8 mouse cellular contexts compared by ENCODE assay signal in the genomic region with DNA sequence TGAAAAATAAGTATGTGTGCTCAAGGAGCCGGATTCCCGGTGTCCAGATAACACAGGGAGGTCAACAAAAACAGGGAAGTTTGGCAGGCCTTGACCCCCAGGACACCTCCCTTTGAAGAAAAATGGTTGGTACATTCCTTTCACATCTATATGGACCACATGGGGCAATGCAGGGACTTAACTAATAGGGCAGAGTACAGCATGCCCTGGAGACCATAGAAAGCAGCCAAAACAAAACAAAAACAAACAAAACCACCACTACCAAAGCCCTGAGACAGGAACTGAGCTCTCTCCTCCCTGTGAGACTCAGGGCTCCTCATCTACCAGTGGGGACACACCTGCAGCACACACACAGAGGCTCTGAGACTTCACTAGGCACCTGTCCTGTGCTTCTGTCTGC. TPM values are rescaled to one million over a fixed set of nuclear protein-coding genes. Genes with fewer than 3 reads are reported as not detected.
DNase-seq lines count a peak whose midpoint lies in the region; ATAC-seq and TF ChIP-seq lines count a peak whose summit lies in the region.

No protein-coding gene starts in this region.

- H3K36me3 ChIP-seq in heart, embryonic 14.5 days (ENCODE audit: control insufficient read depth, insufficient read depth, low read length): no peaks in the 10 kb centered on the region
- peaks cover 0 to 47% of the 10 kb centered on the region in 2 experiments for H3K36me3 ChIP-seq in CH12.LX (replicated peaks in 1 of 2; ENCODE audit: control insufficient read depth in 1 of 2, insufficient read depth in 1 of 2, low read length in 1 of 2)
- no peaks in the 10 kb centered on the region for H3K36me3 ChIP-seq in forebrain, embryonic 15.5 days
- H3K36me3 ChIP-seq in liver, embryonic 15.5 days (replicated peaks): no peaks in the 10 kb centered on the region

- peak overlapping the region; percentile 53 for H3K4me2 ChIP-seq in heart, embryonic 14.5 days (ENCODE audit: low read length)
- peak overlapping the region; percentile 45 for H3K4me2 ChIP-seq in CH12.LX (ENCODE audit: insufficient read depth, low read depth, poor library complexity, severe bottlenecking)
- no peak overlapping the region for H3K4me2 ChIP-seq in forebrain, embryonic 15.5 days (replicated peaks)
- peak overlapping the region; percentile 45; the same call in 1 of the 2 replicates for H3K4me2 ChIP-seq in liver, embryonic 15.5 days

- in situ Hi-C loops in CH12.LX (cut with MboI; ENCODE audit: low pct_ligation_motif_present, low pct_unique_long_range_greater_than_20kb, low sequenced_read_pairs): no loop called here

- 48% methylated on average over 2 of the region's 2 CpGs for WGBS in heart, embryonic 14.5 days
- WGBS in forebrain, embryonic 15.5 days: 74% methylated on average over 2 of the region's 2 CpGs
- WGBS in liver, embryonic 15.5 days (ENCODE audit: insufficient replicate concordance): 74% methylated on average over 2 of the region's 2 CpGs

- H3K27me3 ChIP-seq in heart, embryonic 14.5 days (ENCODE audit: control insufficient read depth, insufficient read depth, low read length): no peaks in the 10 kb centered on the region
- H3K27me3 ChIP-seq in CH12.LX (replicated peaks): no peaks in the 10 kb centered on the region
- no peaks in the 10 kb centered on the region for H3K27me3 ChIP-seq in forebrain, embryonic 15.5 days
- no peaks in the 10 kb centered on the region for H3K27me3 ChIP-seq in liver, embryonic 15.5 days

- intact Hi-C loops in heart, postnatal 25 days (cut with DNase I): no loop called here

- DNase-seq in heart, postnatal 25 days (ENCODE audit: low spot score): no peak
- no peak for DNase-seq in CH12.LX (ENCODE audit: extremely low read depth)
- no peak for DNase-seq in Muller cell, postnatal 12 days (ENCODE audit: inconsistent ontology term)
- DNase-seq in right cerebral cortex, postnatal 4 days: no peak
- no peak for DNase-seq in thymus, postnatal 36 days

- no peak overlapping the region for H3K4me3 ChIP-seq in heart, embryonic 14.5 days (ENCODE audit: control insufficient read depth in 1 of 2, insufficient read depth in 1 of 2, low read depth in 1 of 2, low read length in 2 of 2)
- no peak overlapping the region for H3K4me3 ChIP-seq in CH12.LX (replicated peaks in 1 of 3; ENCODE audit: low read depth in 2 of 3, low read length in 2 of 3, poor library complexity in 1 of 3)
- H3K4me3 ChIP-seq in forebrain, embryonic 15.5 days: no peak overlapping the region
- no peak overlapping the region for H3K4me3 ChIP-seq in liver, embryonic 15.5 days (replicated peaks)

- H3K79me2 ChIP-seq in CH12.LX (replicated peaks; ENCODE audit: control insufficient read depth, extremely low read depth, insufficient read depth, poor library complexity, severe bottlenecking): no peaks in the 10 kb centered on the region; the same call in 1 of the 2 replicates

- H3K27ac ChIP-seq in heart, embryonic 14.5 days (replicated peaks in 1 of 2; ENCODE audit: control insufficient read depth in 1 of 2, insufficient read depth in 1 of 2, low read depth in 2 of 2, low read length in 2 of 2): peak overlapping the region; percentile 41 to 88
- H3K27ac ChIP-seq in CH12.LX (ENCODE audit: insufficient read depth, low read depth): no peak overlapping the region
- H3K27ac ChIP-seq in forebrain, embryonic 15.5 days (replicated peaks): peak overlapping the region; percentile 32
- peak overlapping the region; percentile 76 for H3K27ac ChIP-seq in liver, embryonic 15.5 days (replicated peaks)

- no peaks in the 10 kb centered on the region for H3K9me3 ChIP-seq in heart, embryonic 14.5 days (ENCODE audit: control insufficient read depth, low read length)
- no peaks in the 10 kb centered on the region for H3K9me3 ChIP-seq in CH12.LX (replicated peaks; ENCODE audit: low read length)
- no peaks in the 10 kb centered on the region for H3K9me3 ChIP-seq in forebrain, embryonic 15.5 days
- no peaks in the 10 kb centered on the region for H3K9me3 ChIP-seq in liver, embryonic 15.5 days (replicated peaks)

- TF ChIP-seq CTCF in CH12.LX (conservative IDR thresholded peaks at IDR 0.05 in 1 of 2, IDR thresholded peaks at IDR 0.05 in 1 of 2; ENCODE audit: low read depth in 2 of 2, low read length in 2 of 2): no peak

- no peak for ATAC-seq in heart, embryonic 14.5 days (ENCODE audit: insufficient number of reproducible peaks, insufficient read depth, low FRiP score, low read depth)
- no peak for ATAC-seq in forebrain, embryonic 15.5 days (replicated peaks)
- peak; percentile 38 for ATAC-seq in liver, embryonic 15.5 days (ENCODE audit: insufficient read depth)

- TF ChIP-seq RAD21 in CH12.LX (IDR thresholded peaks at IDR 0.05; ENCODE audit: low read depth, low read length): no peak

- dilution Hi-C loops in CH12.LX (cut with MboI; ENCODE audit: extremely low pct_ligation_motif_present, extremely low pct_unique_long_range_greater_than_20kb, low sequenced_read_pairs): no loop called here

- 0 out of 2 replicates have a peak, but pooled peaks have one; percentile 7 for TF ChIP-seq EP300 in CH12.LX (IDR thresholded peaks at IDR 0.05; ENCODE audit: low read length)

- no peak for TF ChIP-seq POLR2A in CH12.LX (IDR thresholded peaks at IDR 0.05; ENCODE audit: low read depth, low read length)

- peak overlapping the region; percentile 57 for H3K9ac ChIP-seq in heart, embryonic 14.5 days (ENCODE audit: low read length)
- H3K9ac ChIP-seq in CH12.LX (ENCODE audit: insufficient read depth, low read depth): no peak overlapping the region
- H3K9ac ChIP-seq in forebrain, embryonic 15.5 days (replicated peaks): peak overlapping the region; percentile 17; the same call in 1 of the 2 replicates
- no peak overlapping the region for H3K9ac ChIP-seq in liver, embryonic 15.5 days

- peaks cover 83 to 95% of the 10 kb centered on the region in 2 experiments for H3K4me1 ChIP-seq in heart, embryonic 14.5 days (ENCODE audit: control insufficient read depth in 2 of 2, insufficient read depth in 2 of 2, low read length in 2 of 2)
- peaks cover 50 to 80% of the 10 kb centered on the region in 2 experiments for H3K4me1 ChIP-seq in CH12.LX (ENCODE audit: control insufficient read depth in 1 of 2, insufficient read depth in 2 of 2)
- H3K4me1 ChIP-seq in forebrain, embryonic 15.5 days: peaks cover 74% of the 10 kb centered on the region
- H3K4me1 ChIP-seq in liver, embryonic 15.5 days (replicated peaks): peaks cover 84% of the 10 kb centered on the region

TF ChIP-seq in CH12.LX, 34 proteins besides CTCF, POLR2A, EP300 and RAD21:
- no peak for TF ChIP-seq ZKSCAN1 (IDR thresholded peaks at IDR 0.05; ENCODE audit: borderline replicate concordance, low read depth, low read length)
- TF ChIP-seq HCFC1 (IDR thresholded peaks at IDR 0.05; ENCODE audit: low read depth, low read length): no peak

RNA-seq across cellular contexts. Expression of a gene that starts 18.9 kb away (rescaled TPM):
- polyA plus RNA-seq in heart, embryonic 14.5 days (2014; fragmentation: Nextera tagmentation; extraction: Ambion mirVana): 15.3 and 19.0 TPM in 2 replicates
- 10 to 100 TPM; 34.9 to 37.7 TPM for total RNA-seq in heart, postnatal 25 days (2021)
- total RNA-seq in CH12.LX (2012; rRNA removed) (5.9 and 8.6 TPM in 2 replicates), CH12.LX (2014; rRNA removed) (7.6 and 7.7 TPM in 2 replicates)
- polyA plus RNA-seq in CH12.LX (2012; ENCODE audit: insufficient read length, low read depth): 15.5 and 18.4 TPM in 2 replicates
- polyA plus RNA-seq in forebrain, embryonic 15.5 days (2015; fragmentation: Nextera tagmentation; extraction: Ambion mirVana): 13.1 and 13.3 TPM in 2 replicates
- polyA plus RNA-seq in liver, embryonic 15.5 days (2015; fragmentation: Nextera tagmentation; extraction: Ambion mirVana): 2.9 and 3.9 TPM in 2 replicates

Comparison
In these comparisons a context has a peak if more than half of its experiments do, and no peak if none do; other contexts are left out.
1. H3K9ac ChIP-seq: peak in heart, embryonic 14.5 days (single experiment) and forebrain, embryonic 15.5 days (single experiment); none in CH12.LX (single experiment) and liver, embryonic 15.5 days (single experiment).